Mouse (Mus musculus) hindbrain, embryonic 16.5 days (tissue): Measurements from ENCODE around the gene Eipr1. TPM values are rescaled to one million over a fixed set of nuclear protein-coding genes. Genes with fewer than 3 reads are reported as not detected.
A peak's percentile ranks its signal among the peaks of the same experiment; 100 is the strongest.

ENCODE experiments used
- ATAC-seq: fragments of 200-750 bp; cut with Nextera tagmentation; 2 replicates; pipeline ENCODE4 v1.8.0; 2017; ENCODE audit warnings: moderate TSS enrichment, moderate library complexity
- H3K27ac ChIP-seq: fragments of 300-500 bp; sonication (generic); 2 replicates; pipeline ENCODE4 v1.5.1; 2014; ENCODE audit warnings: low read depth, mild to moderate bottlenecking, control low read depth, low read length, moderate library complexity
- H3K27me3 ChIP-seq: fragments of 300-500 bp; sonication (generic); replicated peaks from 2 replicates; pipeline ENCODE4 v1.6.1; 2014; ENCODE audit warnings: low read length; ENCODE audit not compliant: control insufficient read depth, insufficient read depth
- H3K36me3 ChIP-seq: fragments of 300-500 bp; sonication (generic); 2 replicates; pipeline ENCODE4 v1.6.1; 2014; ENCODE audit warnings: mild to moderate bottlenecking, low read length, moderate library complexity, mixed read lengths; ENCODE audit not compliant: control insufficient read depth, insufficient read depth
- H3K4me1 ChIP-seq: fragments of 300-500 bp; sonication (generic); 2 replicates; pipeline ENCODE4 v1.6.1; 2014; ENCODE audit warnings: low read depth, low read length; ENCODE audit not compliant: control insufficient read depth, insufficient read depth
- H3K4me2 ChIP-seq: fragments of 300-500 bp; sonication (generic); 2 replicates; pipeline ENCODE4 v1.6.1; 2014; ENCODE audit warnings: mild to moderate bottlenecking, low read length, control low read depth, moderate library complexity
- H3K4me3 ChIP-seq: fragments of 300-500 bp; sonication (generic); 2 replicates; pipeline ENCODE4 v1.5.1; 2014; ENCODE audit warnings: mild to moderate bottlenecking, low read length, control low read depth, moderate library complexity
- H3K9ac ChIP-seq: fragments of 300-500 bp; sonication (generic); 2 replicates; pipeline ENCODE4 v1.6.1; 2014; ENCODE audit warnings: low read depth, mild to moderate bottlenecking, control low read depth, low read length, moderate library complexity
- H3K9me3 ChIP-seq: fragments of 300-500 bp; sonication (generic); 2 replicates; pipeline ENCODE4 v1.6.1; 2014; ENCODE audit warnings: mild to moderate bottlenecking, low read length, moderate library complexity; ENCODE audit not compliant: control insufficient read depth
- WGBS: fragments of 180-500 bp; shearing (Covaris S2); extraction: QIAGEN DNeasy Blood & Tissue Kit; methylation state at CpG from one replicate; pipeline ENCODE4 v1.1.7; 2014; 5-methylcytosine and 5-hydroxymethylcytosine counted together
- polyA plus RNA-seq: library from polyadenylated mRNA; unstranded; fragments of >200 nt; fragmentation: Nextera tagmentation; extraction: Ambion mirVana; gene quantifications from 2 replicates; pipeline ENCODE4 v1.2.1, GENCODE M21; 2015

The Eipr1 gene
- polyA plus RNA-seq, 1 experiment from 2014 or later: 71.7 TPM

DNA sequence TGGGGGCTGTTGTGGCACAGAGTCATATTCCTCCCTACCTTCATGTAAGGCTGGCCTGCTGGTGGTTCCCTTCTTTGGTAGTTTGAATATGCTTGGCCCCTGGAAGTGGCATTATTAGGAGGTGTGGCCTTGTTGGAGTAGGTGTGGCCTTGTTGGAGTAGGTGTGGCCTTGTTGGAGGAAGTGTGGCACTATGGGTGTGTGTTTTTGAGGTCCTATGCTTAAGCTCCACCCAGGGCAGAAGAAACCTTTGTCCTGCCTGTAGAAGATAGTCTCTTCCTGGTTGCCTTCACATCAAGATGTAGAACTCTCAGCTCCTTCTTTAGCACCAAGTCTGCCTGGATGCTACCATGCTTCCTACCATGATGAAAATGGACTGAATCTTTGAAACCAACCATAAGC lies 51.4 kb downstream of the Eipr1 start:
- Histone ChIP-seq H3K4me2 (no peak overlapping the region), H3K4me1 (peaks cover 19% of the 10 kb centered on the region), H3K4me3 (no peak overlapping the region), H3K9ac (no peak overlapping the region), H3K36me3 (no peaks in the 10 kb centered on the region), H3K27ac (no peak overlapping the region), H3K27me3 (no peaks in the 10 kb centered on the region), H3K9me3 (no peaks in the 10 kb centered on the region)
- no peak for ATAC-seq

DNA sequence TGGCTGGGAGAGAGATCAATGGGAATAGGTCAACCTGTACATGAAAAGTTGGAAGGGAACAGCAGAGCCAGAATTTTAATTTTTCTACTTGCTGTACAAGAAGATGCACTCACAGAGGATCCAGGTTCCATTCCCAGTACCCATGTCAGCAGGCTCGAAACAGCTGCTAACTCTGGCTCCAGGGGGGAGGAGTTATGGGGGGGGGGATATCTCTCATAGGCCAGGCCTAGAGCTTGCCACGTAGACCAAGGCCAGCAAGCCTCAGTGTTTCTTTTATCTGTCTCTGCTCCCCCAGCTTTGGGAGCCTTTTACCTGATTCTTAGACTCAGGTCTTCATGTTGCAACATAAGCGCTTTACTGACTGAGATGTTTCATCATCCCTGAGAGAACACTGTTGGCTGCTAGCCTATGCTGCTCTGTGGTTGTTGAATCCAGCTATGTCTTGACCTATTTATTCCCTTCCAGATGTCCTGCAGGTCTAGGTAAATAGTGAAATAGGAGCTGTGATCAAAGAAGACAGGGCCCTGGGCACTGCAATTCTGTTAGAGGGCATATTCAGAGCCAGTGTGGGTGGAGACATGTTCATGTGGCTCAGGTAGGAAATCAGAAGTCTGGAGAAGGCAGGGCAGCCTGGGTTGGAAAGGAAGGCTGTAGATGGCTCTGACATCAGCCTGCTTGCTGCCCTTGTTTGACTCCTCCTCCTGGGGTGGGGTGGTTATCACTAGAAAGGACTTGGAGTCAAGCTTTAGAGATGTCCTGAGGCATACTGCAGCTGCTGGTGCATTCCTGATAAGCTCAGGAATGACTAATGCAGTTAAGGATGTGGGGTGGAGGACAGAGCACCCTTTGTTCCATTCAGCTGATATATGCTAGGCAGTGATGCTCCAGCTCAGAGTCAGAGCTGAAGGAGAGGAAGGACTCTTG lies 53.2 kb downstream of the Eipr1 start:
- WGBS: 74% methylated on average over 3 of the region's 3 CpGs

DNA sequence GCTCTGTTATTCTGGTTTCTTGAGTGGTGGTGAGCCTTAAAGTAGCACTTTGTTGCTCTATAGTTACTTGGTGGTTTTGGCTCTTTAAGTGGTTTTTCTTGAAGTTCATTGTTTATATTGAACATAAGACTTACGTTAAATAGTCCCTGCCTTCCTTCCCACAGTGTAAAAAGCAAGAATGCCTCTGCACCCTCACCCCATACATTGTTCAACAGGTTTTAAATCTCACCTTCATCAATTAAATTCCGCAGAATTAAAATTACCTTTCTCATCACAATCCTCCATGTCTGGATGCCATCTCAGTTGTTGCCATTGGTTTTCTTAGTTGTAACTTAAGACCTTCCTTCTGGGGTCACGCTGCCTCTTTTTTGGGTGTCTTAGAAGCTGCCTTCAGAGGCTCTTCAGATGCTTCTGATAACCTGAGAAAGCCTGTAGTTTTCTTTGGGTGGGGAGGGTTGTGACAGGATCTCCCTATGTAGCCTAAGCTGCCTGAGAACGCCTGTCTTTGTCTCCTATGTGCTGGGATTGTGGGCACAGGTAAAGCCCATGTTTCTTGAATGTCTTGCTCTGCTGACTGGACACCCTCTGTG lies 57.3 kb downstream of the Eipr1 start:
- WGBS: 84% methylated on average over 4 of the region's 4 CpGs
- H3K4me1 ChIP-seq: peaks cover 5% of the 10 kb centered on the region
- no peak for ATAC-seq
- H3K27me3 ChIP-seq: no peaks in the 10 kb centered on the region
- no peaks in the 10 kb centered on the region for H3K9me3 ChIP-seq
- H3K9ac ChIP-seq: no peak overlapping the region
- H3K4me3 ChIP-seq: no peak overlapping the region
- H3K27ac ChIP-seq: no peak overlapping the region
- H3K4me2 ChIP-seq: no peak overlapping the region
- H3K36me3 ChIP-seq: no peaks in the 10 kb centered on the region

More for the DNA sequence above, 53.2 kb downstream of the Eipr1 start:
- Histone ChIP-seq H3K4me2 (no peak overlapping the region), H3K9me3 (no peaks in the 10 kb centered on the region), H3K36me3 (no peaks in the 10 kb centered on the region), H3K4me3 (no peak overlapping the region), H3K4me1 (peaks cover 13% of the 10 kb centered on the region), H3K27me3 (no peaks in the 10 kb centered on the region), H3K27ac (no peak overlapping the region), H3K9ac (no peak overlapping the region; the same call in 1 of the 2 replicates)
- ATAC-seq: no peak

DNA sequence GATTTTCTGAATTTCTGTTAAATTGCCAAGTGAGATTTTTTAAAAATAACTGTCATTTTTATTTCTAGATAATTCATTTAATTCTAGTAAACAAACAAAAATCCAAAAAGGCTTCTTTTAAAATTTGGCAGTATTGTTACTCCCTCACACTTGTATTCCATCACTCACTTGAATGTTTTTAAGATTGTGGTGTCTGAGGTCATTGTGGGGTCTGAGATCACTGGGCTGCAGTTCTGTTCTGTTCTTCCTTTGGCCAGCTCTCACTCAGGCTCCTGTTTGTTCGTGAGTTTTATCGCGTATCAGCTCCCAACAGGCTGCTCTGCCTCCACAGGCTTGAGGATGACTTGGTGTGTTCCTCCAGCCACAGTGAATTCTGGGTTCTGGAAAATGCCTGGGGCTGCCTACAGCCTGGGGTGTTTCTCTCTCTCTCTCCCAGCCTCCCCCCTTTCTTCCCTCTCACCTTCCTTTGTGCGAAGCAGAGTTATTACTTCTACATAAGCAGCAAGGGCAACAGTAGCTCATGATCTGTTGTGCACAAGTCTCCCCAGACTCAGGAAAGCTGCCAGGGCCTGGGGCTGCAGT lies 58.2 kb downstream of the Eipr1 start:
- Histone ChIP-seq H3K27me3 (no peaks in the 10 kb centered on the region), H3K36me3 (no peaks in the 10 kb centered on the region), H3K9me3 (no peaks in the 10 kb centered on the region), H3K4me3 (no peak overlapping the region), H3K9ac (peak overlapping the region; percentile 49), H3K27ac (0 out of 2 replicates have a peak overlapping the region, but pooled peaks have one; percentile 40), H3K4me2 (no peak overlapping the region), H3K4me1 (peaks cover 5% of the 10 kb centered on the region)
- no peak; the same call in 1 of the 2 replicates for ATAC-seq
- 46% methylated on average over 4 of the region's 4 CpGs for WGBS

DNA sequence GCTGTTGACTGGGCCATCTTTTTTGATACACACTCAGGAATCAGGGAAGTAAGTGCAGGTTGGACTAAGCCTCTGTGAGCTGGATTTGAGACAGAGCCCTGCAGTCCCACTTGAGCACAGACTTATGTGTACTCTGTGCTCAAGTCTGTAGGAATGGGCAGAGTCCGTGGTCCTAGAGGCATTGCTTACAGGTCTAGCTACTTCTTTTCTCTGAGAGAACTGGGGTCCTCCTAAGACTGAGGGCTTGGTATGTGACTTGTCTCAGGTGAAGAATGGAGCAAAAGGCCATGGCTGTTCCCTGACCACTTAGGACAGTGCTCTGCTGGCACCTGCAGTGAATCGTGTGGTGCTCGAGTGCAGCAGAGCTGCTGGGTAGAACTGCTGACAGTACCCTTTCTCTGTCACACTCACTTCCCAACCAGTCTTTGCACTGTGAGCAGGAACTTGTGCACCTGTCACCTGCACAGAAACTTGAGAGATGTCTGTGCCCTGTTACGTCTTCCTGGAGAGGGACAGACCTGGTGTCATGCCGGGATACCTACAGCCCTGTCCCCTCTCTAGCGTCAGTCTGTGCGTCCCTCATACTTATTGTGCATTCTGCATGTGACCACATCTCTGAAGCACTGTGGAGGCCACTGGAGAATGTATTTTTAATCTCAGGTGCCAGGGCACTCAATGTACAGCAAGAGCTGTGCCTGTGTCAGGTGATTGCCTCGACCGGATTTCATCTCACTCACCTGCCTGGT lies 65.3 kb downstream of the Eipr1 start:
- peak; percentile 50 for ATAC-seq
- Histone ChIP-seq H3K4me2 (peak overlapping the region; percentile 3; the same call in 1 of the 2 replicates), H3K27ac (peak overlapping the region; percentile 84), H3K9ac (peak overlapping the region; percentile 55), H3K36me3 (no peaks in the 10 kb centered on the region), H3K4me3 (no peak overlapping the region), H3K9me3 (no peaks in the 10 kb centered on the region), H3K27me3 (no peaks in the 10 kb centered on the region), H3K4me1 (peaks cover 25% of the 10 kb centered on the region)
- 16% methylated on average over 9 of the region's 9 CpGs for WGBS

DNA sequence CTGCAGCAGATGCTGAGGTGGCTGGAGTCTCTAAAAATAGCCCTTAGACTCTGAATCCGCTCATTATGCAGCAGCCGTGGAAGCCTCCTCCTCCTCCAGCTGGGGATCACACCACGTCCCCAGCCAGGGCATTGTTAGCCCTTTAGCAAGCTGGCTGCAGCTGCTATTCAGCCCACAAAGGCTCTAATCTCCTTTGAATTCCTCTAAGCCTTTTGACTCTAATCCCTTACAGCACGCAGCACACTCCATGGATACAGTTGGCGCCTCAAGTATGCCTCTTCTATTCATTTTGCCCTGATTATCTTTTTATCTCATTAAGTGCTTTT lies 65.8 kb downstream of the Eipr1 start:
- Histone ChIP-seq H3K4me1 (peaks cover 25% of the 10 kb centered on the region), H3K9ac (peak overlapping the region; percentile 55), H3K27me3 (no peaks in the 10 kb centered on the region), H3K27ac (peak overlapping the region; percentile 84), H3K4me3 (no peak overlapping the region), H3K9me3 (no peaks in the 10 kb centered on the region), H3K36me3 (no peaks in the 10 kb centered on the region), H3K4me2 (peak overlapping the region; percentile 3; the same call in 1 of the 2 replicates)
- 7% methylated on average over 5 of the region's 5 CpGs for WGBS
- ATAC-seq: peak; percentile 88

DNA sequence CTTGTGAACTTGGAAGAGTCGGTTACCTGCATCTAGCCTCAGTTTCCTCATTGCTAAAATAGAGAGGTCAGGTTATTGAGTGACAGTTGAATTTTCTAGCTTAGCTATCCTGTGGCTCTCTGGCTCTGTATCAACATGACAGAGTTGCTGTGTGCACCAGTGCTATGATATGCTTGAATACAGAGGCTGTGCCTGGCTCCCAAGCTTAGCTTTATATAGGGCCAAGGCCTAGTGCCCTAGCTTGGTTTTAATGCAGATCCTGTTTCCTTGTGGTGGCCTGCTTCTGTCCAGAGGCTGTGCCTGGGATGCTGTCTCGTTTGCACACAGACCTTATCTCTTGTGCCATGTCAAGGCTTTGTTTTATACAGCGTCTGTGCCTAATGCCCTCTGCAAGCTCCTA lies 66.3 kb downstream of the Eipr1 start:
- 8% methylated on average over 3 of the region's 3 CpGs for WGBS
- H3K4me1 ChIP-seq: peaks cover 25% of the 10 kb centered on the region

DNA sequence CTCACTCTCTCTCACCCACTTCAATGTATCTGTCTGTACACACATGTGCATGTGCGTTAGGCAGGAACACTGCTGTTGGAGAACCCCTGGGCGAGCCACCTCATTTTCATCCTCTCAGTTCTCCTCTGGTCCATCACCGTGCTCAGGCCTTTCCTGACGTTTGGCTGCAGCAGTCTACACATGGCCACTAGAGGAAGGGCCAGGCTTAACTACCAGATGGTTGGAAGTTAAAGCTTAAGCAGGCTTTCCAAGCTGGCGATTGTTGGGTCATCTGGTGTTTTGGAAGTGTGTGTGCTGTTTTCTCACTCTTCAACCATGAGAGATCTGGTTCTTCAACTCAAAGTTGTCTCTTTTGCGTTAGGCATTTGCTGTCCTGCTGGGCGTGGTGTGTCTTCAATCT lies 71.9 kb downstream of the Eipr1 start:
- no peak overlapping the region for H3K9ac ChIP-seq
- H3K27me3 ChIP-seq: no peaks in the 10 kb centered on the region
- H3K4me2 ChIP-seq: no peak overlapping the region
- H3K9me3 ChIP-seq: no peaks in the 10 kb centered on the region
- 87% methylated on average over 7 of the region's 7 CpGs for WGBS
- H3K36me3 ChIP-seq: no peaks in the 10 kb centered on the region
- H3K4me3 ChIP-seq: no peak overlapping the region
- peaks cover 3% of the 10 kb centered on the region; the same call in 1 of the 2 replicates for H3K4me1 ChIP-seq
- no peak overlapping the region for H3K27ac ChIP-seq
- no peak for ATAC-seq

More for the DNA sequence above, 66.3 kb downstream of the Eipr1 start:
- Histone ChIP-seq H3K4me2 (no peak overlapping the region), H3K4me3 (no peak overlapping the region), H3K27ac (peak overlapping the region; percentile 48), H3K9ac (peak overlapping the region; percentile 19; the same call in 1 of the 2 replicates), H3K36me3 (no peaks in the 10 kb centered on the region), H3K9me3 (no peaks in the 10 kb centered on the region), H3K27me3 (no peaks in the 10 kb centered on the region)
- peak; percentile 62; the same call in 1 of the 2 replicates for ATAC-seq
